Mouse (Mus musculus) kidney, embryonic 14.5 days (tissue): ENCODE measurements at regions not wholly inside any gene's neighbourhood (a gene's known extent, or its start where the extent isn't known, plus 50 kb on each side); places are given as distances from the start of the nearest gene placed in this dataset.

Experiments
- ATAC-seq: fragments of 200-750 bp; cut with Nextera tagmentation; 2 replicates; pipeline ENCODE4 v1.8.0; 2017; ENCODE audit warnings: moderate number of reproducible peaks, mild to moderate bottlenecking, moderate TSS enrichment, moderate library complexity; ENCODE audit not compliant: low FRiP score, low TSS enrichment
- H3K27ac ChIP-seq: fragments of 300-500 bp; sonication (generic); 2 replicates; pipeline ENCODE4 v1.5.1; 2014; ENCODE audit warnings: low read depth, mild to moderate bottlenecking, low read length, moderate library complexity, mixed read lengths
- H3K27me3 ChIP-seq: fragments of 300-500 bp; sonication (generic); 2 replicates; pipeline ENCODE4 v1.6.1; 2014; ENCODE audit warnings: mild to moderate bottlenecking, low read length; ENCODE audit not compliant: control insufficient read depth, insufficient read depth
- H3K36me3 ChIP-seq: fragments of 300-500 bp; sonication (generic); 2 replicates; pipeline ENCODE4 v1.6.1; 2014; ENCODE audit warnings: low read length, mixed read lengths; ENCODE audit not compliant: control insufficient read depth, insufficient read depth
- H3K4me1 ChIP-seq: fragments of 300-500 bp; sonication (generic); 2 replicates; pipeline ENCODE4 v1.6.1; 2014; ENCODE audit warnings: low read length, mixed read lengths; ENCODE audit not compliant: control insufficient read depth, insufficient read depth
- H3K4me2 ChIP-seq: fragments of 300-500 bp; sonication (generic); replicated peaks from 2 replicates; pipeline ENCODE4 v1.6.1; 2014; ENCODE audit warnings: low read depth, mild to moderate bottlenecking, low read length
- H3K4me3 ChIP-seq: fragments of 300-500 bp; sonication (generic); 2 replicates; pipeline ENCODE4 v1.5.1; 2014; ENCODE audit warnings: mild to moderate bottlenecking, low read length
- H3K9ac ChIP-seq: fragments of 300-500 bp; sonication (generic); 2 replicates; pipeline ENCODE4 v1.6.1; 2014; ENCODE audit warnings: low read depth, mild to moderate bottlenecking, low read length, moderate library complexity
- H3K9me3 ChIP-seq: fragments of 300-500 bp; sonication (generic); 2 replicates; pipeline ENCODE4 v1.6.1; 2016; ENCODE audit warnings: low read length; ENCODE audit not compliant: control insufficient read depth
- WGBS: fragments of 180-500 bp; shearing (Covaris S2); extraction: QIAGEN DNeasy Blood & Tissue Kit; methylation state at CpG from one replicate; pipeline ENCODE4 v1.1.7; 2014; 5-methylcytosine and 5-hydroxymethylcytosine counted together

DNA sequence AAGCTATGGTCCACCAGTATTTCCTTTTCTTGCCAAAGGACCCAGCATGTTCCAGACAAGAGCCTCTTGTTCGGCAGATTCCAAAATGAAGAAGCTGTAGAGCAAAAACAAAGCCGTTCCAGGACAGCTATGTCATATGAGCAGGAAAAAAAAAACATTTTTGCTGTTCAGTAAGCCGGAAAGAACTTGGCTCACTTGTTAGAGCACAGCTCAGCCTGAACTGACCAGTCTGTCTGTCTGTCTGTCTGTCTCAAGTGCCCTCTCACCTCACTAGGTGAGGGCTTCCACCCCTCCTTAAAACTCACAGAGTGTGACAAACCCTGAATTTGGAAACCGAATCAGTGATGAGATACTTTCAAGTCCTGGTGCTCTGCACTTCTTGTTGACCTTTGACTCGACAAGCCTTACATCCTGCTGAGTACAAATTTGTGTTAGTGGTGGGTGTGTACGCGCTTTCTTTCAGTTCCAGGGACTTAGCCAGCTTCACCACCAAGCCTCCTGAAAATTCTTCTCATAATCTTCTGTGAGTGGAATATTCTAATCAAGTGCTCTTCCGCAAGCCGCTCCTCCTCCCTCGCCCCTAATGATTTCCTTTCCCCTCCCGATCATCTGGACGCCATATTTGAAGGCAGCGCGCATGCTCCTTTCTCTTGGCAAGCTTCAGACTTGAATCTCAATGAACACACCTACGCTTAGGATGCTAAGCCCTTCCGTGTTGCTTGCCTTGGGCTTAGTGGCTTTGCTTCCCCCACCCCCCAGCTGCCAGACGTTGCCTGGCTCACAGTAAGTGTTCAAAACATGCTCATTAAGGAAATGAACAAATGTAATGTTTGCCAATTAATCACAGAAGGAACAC, 560.9 kb downstream of the Tox3 start:
- 57% methylated on average over 17 of the region's 17 CpGs for WGBS
- H3K4me2 ChIP-seq = no peak overlapping the region

DNA sequence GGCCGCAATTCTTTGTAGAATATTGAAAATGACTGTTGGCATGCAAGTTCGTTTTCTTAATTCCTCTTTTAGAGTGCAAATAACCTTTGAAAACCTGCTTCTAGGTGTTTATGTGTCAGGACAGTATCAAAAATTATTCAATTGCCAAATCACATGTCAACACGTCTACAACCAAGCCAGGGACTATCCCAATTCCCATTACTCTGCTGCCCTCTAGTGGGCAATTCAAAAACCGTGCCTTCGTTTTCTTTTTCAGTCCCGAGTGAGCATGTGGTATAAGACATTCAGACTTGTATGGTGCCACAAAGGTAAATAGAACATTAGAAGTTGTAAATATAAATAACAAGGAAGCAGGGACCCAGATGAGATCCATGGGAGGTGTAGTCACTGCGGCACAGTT, 563.1 kb downstream of the Tox3 start:
- Histone ChIP-seq H3K4me3 (no peak overlapping the region), H3K27me3 (no peaks in the 10 kb centered on the region)
- peak; percentile 70; the same call in 1 of the 2 replicates for ATAC-seq

More for the DNA sequence above, 560.9 kb downstream of the Tox3 start:
- no peaks in the 10 kb centered on the region for H3K27me3 ChIP-seq
- H3K4me3 ChIP-seq = no peak overlapping the region
- ATAC-seq = no peak
- no peak overlapping the region for H3K9ac ChIP-seq
- no peaks in the 10 kb centered on the region for H3K36me3 ChIP-seq
- H3K27ac ChIP-seq = no peak overlapping the region
- H3K9me3 ChIP-seq = no peaks in the 10 kb centered on the region
- H3K4me1 ChIP-seq = peaks cover 20% of the 10 kb centered on the region

DNA sequence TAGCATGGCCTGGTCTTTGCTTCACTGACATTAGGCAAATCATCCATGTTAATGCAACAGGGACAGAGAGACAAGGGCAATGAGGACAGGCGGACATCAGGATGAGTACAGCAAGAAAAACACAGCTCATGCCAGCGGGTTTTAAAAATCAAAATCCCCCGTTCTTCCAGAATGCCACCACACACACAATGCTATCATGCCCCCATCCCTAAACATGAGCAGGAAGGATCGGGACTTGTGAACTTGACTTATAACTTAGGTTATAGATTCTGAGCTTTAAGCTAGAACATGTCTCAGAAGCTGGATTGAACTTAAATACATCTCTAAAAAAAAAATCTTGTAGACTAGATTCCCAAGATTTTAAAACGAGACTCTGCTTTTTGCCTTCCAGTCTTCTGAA, 564.8 kb downstream of the Tox3 start:
- WGBS = 73% methylated on average over 5 of the region's 5 CpGs
- H3K9me3 ChIP-seq = no peaks in the 10 kb centered on the region
- no peak overlapping the region for H3K4me2 ChIP-seq
- H3K27me3 ChIP-seq = no peaks in the 10 kb centered on the region
- no peak for ATAC-seq
- no peak overlapping the region; the same call in 1 of the 2 replicates for H3K27ac ChIP-seq
- peaks cover 13% of the 10 kb centered on the region for H3K4me1 ChIP-seq
- H3K36me3 ChIP-seq = no peaks in the 10 kb centered on the region
- no peak overlapping the region for H3K9ac ChIP-seq
- no peak overlapping the region for H3K4me3 ChIP-seq

More for the DNA sequence above, 563.1 kb downstream of the Tox3 start:
- peak overlapping the region; percentile 33; the same call in 1 of the 2 replicates for H3K27ac ChIP-seq
- no peaks in the 10 kb centered on the region for H3K36me3 ChIP-seq
- peaks cover 17% of the 10 kb centered on the region for H3K4me1 ChIP-seq
- no peaks in the 10 kb centered on the region for H3K9me3 ChIP-seq
- H3K4me2 ChIP-seq = no peak overlapping the region
- no peak overlapping the region for H3K9ac ChIP-seq
- WGBS = 15% methylated on average over 7 of the region's 7 CpGs

DNA sequence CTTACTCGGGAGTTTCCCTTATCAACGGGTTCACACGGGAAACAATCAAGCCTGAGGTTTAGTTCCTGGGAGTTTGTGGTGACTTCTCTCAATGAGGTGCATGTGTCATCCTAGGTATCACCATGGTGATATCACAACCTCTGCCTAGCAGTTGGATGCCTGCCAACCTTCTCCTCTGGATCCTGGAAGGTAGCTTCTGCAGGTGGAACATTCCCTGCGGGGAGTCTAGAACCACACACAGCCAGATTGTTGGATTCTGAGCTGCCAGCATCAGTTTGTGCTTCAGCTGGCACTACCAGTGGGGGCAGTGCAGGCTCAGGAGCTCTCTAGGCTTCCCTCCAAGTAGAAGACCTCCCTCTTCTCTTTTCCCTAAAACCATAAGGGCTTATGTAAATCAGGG, 581.8 kb downstream of the Tox3 start:
- H3K27me3 ChIP-seq = no peaks in the 10 kb centered on the region
- WGBS = 73% methylated on average over 4 of the region's 4 CpGs

DNA sequence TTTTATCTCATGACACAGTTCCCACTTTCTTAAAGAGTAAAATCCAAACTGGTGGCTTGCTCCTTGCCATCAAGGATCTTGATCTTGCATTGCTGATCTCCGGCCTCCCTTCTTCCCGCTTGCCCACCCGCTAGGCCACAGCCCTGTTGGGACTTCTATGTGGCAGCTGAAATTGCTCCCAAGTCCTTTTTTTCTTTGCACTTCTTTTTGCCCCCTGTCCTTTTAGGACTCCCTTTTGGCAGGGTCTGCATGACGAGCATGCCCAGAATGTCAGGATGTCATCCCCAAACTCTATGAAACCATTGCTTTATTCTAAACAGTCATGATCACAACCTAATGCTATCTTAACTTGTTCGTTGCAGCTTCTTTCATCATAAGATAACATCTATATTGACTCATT, 588.6 kb downstream of the Tox3 start:
- Histone ChIP-seq H3K27me3 (no peaks in the 10 kb centered on the region), H3K4me1 (0 out of 2 replicates have a peak, but pooled peaks cover 2% of the 10 kb centered on the region), H3K9me3 (no peaks in the 10 kb centered on the region), H3K4me3 (no peak overlapping the region), H3K27ac (no peak overlapping the region), H3K9ac (no peak overlapping the region), H3K36me3 (no peaks in the 10 kb centered on the region), H3K4me2 (no peak overlapping the region)
- no peak for ATAC-seq
- 84% methylated on average over 5 of the region's 5 CpGs for WGBS

More for the DNA sequence above, 581.8 kb downstream of the Tox3 start:
- Histone ChIP-seq H3K4me3 (no peak overlapping the region), H3K36me3 (no peaks in the 10 kb centered on the region), H3K9ac (no peak overlapping the region), H3K27ac (no peak overlapping the region), H3K4me1 (no peaks in the 10 kb centered on the region), H3K4me2 (no peak overlapping the region), H3K9me3 (no peaks in the 10 kb centered on the region)
- no peak for ATAC-seq

DNA sequence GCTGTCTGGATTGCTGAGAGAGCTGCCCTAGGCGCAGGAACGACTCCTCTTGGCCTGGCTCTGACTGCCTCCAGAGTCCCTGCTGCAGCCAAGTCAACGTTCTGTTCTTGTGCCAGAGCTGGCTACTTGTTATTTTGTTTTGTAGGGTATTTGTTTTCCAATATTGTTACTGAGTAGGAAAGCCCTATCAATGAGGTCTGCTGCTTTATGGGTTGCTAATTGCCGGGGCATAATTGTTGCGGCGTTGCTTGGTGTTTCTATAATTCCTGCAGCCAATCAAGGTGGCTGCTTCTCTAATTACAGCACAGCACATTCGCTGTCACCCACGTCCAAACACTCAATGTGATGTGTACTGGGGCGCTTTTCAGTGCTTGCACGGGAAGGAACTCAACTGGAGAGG, 589.4 kb downstream of the Tox3 start:
- ATAC-seq = no peak
- Histone ChIP-seq H3K4me2 (no peak overlapping the region), H3K27ac (no peak overlapping the region), H3K9ac (no peak overlapping the region), H3K27me3 (no peaks in the 10 kb centered on the region), H3K4me1 (0 out of 2 replicates have a peak, but pooled peaks cover 2% of the 10 kb centered on the region), H3K9me3 (no peaks in the 10 kb centered on the region), H3K36me3 (no peaks in the 10 kb centered on the region), H3K4me3 (no peak overlapping the region)
- 61% methylated on average over 10 of the region's 10 CpGs for WGBS

DNA sequence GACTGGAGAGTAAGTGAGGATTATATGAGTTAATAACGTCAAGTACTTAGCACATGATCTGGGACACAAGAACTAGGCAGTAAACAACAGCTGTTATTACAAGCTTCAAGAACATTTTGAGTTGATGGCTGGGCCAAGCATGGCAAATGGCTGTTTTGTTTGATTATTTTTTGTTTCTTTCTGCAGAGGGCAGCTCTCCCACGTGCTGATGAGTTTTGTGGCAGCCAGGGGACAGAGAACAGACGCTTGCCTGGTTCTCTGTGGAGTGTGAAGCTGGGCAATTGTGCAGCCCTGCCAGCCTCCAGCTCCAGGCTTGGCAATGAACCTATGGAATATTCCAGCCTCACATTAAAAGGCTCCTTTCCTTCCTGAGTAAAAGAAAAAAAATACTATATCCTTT, 592.2 kb downstream of the Tox3 start:
- Histone ChIP-seq H3K9me3 (no peaks in the 10 kb centered on the region), H3K36me3 (no peaks in the 10 kb centered on the region), H3K4me2 (no peak overlapping the region), H3K27me3 (no peaks in the 10 kb centered on the region), H3K4me3 (no peak overlapping the region), H3K27ac (no peak overlapping the region), H3K4me1 (0 out of 2 replicates have a peak, but pooled peaks cover 2% of the 10 kb centered on the region), H3K9ac (no peak overlapping the region)
- WGBS = 48% methylated on average over 3 of the region's 3 CpGs
- no peak for ATAC-seq

DNA sequence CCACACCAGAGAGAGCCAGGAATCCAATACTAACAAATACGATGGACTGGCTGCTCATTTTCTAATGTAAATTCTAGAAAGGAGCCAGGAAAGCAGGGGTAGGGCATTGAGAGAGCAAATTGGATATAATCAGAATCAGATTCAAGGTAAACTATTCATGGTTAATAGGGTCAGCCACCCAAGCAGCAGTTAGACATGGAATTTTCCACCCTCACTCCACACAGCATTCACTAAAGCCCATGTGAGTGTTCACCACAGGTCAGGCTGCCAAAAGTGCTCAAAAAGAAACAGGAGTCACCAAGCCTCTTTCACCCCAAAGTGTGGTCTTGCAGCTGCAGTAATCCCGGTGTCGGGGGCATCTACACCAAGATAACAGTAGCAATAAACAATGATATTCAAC, 596.9 kb downstream of the Tox3 start:
- 81% methylated on average over 3 of the region's 3 CpGs for WGBS
- Histone ChIP-seq H3K4me1 (no peaks in the 10 kb centered on the region), H3K9me3 (no peaks in the 10 kb centered on the region), H3K4me2 (no peak overlapping the region), H3K9ac (no peak overlapping the region), H3K4me3 (no peak overlapping the region), H3K36me3 (no peaks in the 10 kb centered on the region), H3K27me3 (no peaks in the 10 kb centered on the region), H3K27ac (no peak overlapping the region)
- ATAC-seq = no peak

DNA sequence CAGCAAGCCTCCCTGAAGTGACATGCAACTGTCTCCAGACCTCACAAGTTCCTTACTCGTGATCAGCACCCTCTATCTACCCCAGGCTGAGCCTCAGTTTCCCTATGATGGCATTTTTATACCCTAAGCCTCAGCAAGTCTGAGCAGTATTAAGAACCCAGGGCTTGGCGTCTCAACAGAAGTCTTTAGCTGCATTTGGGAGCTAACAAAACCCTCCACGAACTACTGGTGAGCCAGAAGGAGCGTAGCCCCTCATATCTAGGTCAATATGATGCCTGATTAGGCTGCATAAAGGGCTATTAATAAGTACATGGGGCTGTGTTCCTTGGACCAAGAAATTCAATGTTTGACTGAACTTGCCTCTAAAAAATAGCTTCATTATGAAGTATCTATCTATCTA, 600.4 kb downstream of the Tox3 start:
- Histone ChIP-seq H3K36me3 (no peaks in the 10 kb centered on the region), H3K4me1 (no peaks in the 10 kb centered on the region), H3K4me3 (no peak overlapping the region), H3K4me2 (no peak overlapping the region), H3K9me3 (no peaks in the 10 kb centered on the region), H3K27ac (no peak overlapping the region), H3K27me3 (no peaks in the 10 kb centered on the region; the same call in 1 of the 2 replicates), H3K9ac (no peak overlapping the region)
- no peak for ATAC-seq
- 83% methylated on average over 4 of the region's 4 CpGs for WGBS
